Mouse (Mus musculus): ENCODE results near the gene Chrnd.

GRCm38 (mm10) chr1:87174006-87174955 is 16.1 kb upstream of the Chrnd start:
- peak; percentile 68; the same call in 1 of the 2 replicates for TF ChIP-seq CTCF (IDR thresholded peaks at IDR 0.05; ENCODE audit: extremely low read depth, insufficient read depth, insufficient read length, insufficient replicate concordance)
- no peak for TF ChIP-seq POLR2A (IDR thresholded peaks at IDR 0.05; ENCODE audit: low read depth, low read length)

Measured in spleen, adult 2 months (tissue).